Mouse (Mus musculus): Measurements from ENCODE around the gene Gabpb1. TPM values are rescaled to one million over a fixed set of nuclear protein-coding genes. Genes with fewer than 3 reads are reported as not detected.

Gene Gabpb1
- polyA plus RNA-seq, 1 experiment, result 72.3 TPM

GRCm38 (mm10) chr2:126695285-126695684 lies 19.1 kb upstream of the Gabpb1 start:
- H3K27ac ChIP-seq (ENCODE audit: insufficient read depth, low read length), result no peak overlapping the region
- no peak overlapping the region for H3K9ac ChIP-seq (ENCODE audit: low read depth, poor library complexity, severe bottlenecking)
- no peaks in the 10 kb centered on the region for H3K27me3 ChIP-seq (ENCODE audit: control insufficient read depth, insufficient read depth, low read length, poor library complexity, severe bottlenecking)
- no peaks in the 10 kb centered on the region for H3K4me1 ChIP-seq (ENCODE audit: control insufficient read depth, insufficient read depth, low read length)
- TF ChIP-seq CTCF (IDR thresholded peaks at IDR 0.05; ENCODE audit: low read depth, low read length) (no peak), EP300 (IDR thresholded peaks at IDR 0.05; ENCODE audit: insufficient read depth, low read depth, low read length) (no peak), POLR2A (IDR thresholded peaks at IDR 0.05; ENCODE audit: insufficient read depth, low read length) (no peak)
- no peaks in the 10 kb centered on the region for H3K36me3 ChIP-seq (ENCODE audit: control insufficient read depth, insufficient read depth, low read length, poor library complexity, severe bottlenecking)
- no peak overlapping the region for H3K4me3 ChIP-seq (ENCODE audit: low read depth, low read length)
- H3K9me3 ChIP-seq (replicated peaks; ENCODE audit: control insufficient read depth, insufficient read depth, low read length, poor library complexity, severe bottlenecking), result no peaks in the 10 kb centered on the region

DNA sequence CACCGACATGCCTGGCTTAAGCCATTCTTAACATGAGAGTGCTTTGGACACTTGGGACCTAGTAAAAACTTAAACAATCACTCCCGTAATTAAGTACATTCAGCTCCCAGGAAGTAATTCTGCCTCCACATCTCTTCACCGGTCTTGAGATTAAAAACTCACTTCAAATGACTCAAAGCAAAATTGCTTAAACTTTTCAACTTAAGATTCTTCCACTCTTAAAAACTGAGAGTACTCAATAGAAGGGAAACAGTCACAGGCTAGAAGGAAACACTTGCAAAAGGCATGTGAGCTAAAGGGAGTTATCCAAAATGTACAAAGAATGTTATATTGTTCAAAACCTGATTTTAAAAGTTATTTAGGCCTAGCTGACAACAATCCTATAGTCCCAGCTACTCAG lies 15.2 kb upstream of the Gabpb1 start:
- H3K27ac ChIP-seq (ENCODE audit: insufficient read depth, low read length), result no peak overlapping the region
- no peak overlapping the region for H3K4me3 ChIP-seq (ENCODE audit: low read depth, low read length)
- H3K36me3 ChIP-seq (ENCODE audit: control insufficient read depth, insufficient read depth, low read length, poor library complexity, severe bottlenecking), result no peaks in the 10 kb centered on the region
- no peaks in the 10 kb centered on the region for H3K9me3 ChIP-seq (replicated peaks; ENCODE audit: control insufficient read depth, insufficient read depth, low read length, poor library complexity, severe bottlenecking)
- no peak for TF ChIP-seq EP300 (IDR thresholded peaks at IDR 0.05; ENCODE audit: insufficient read depth, low read depth, low read length)
- TF ChIP-seq POLR2A (IDR thresholded peaks at IDR 0.05; ENCODE audit: insufficient read depth, low read length), result no peak
- no peak for TF ChIP-seq CTCF (IDR thresholded peaks at IDR 0.05; ENCODE audit: low read depth, low read length)
- H3K4me1 ChIP-seq (ENCODE audit: control insufficient read depth, insufficient read depth, low read length), result no peaks in the 10 kb centered on the region
- no peaks in the 10 kb centered on the region for H3K27me3 ChIP-seq (ENCODE audit: control insufficient read depth, insufficient read depth, low read length, poor library complexity, severe bottlenecking)
- no peak overlapping the region for H3K9ac ChIP-seq (ENCODE audit: low read depth, poor library complexity, severe bottlenecking)

DNA sequence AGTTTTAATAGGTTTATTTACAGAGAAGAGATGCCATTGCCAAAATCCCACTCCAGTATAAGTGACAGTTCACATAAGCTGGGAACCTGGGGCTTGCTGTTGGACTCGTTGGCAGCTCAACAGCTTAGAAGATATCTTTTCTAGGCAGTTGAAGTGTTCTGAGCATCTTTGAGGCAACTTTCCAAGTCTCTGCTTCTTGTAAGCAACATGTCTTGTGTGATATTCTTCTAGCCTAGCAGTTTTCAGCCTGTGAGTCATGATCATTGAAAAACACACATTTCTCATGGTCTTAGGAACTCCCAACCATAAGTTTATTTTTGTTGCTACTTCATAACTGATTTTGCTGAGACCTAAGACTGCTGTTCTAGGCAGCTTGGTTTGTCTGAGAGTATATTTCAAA lies 6.8 kb upstream of the Gabpb1 start:
- Histone ChIP-seq H3K36me3 (ENCODE audit: control insufficient read depth, insufficient read depth, low read length, poor library complexity, severe bottlenecking) (no peaks in the 10 kb centered on the region), H3K9me3 (replicated peaks; ENCODE audit: control insufficient read depth, insufficient read depth, low read length, poor library complexity, severe bottlenecking) (no peaks in the 10 kb centered on the region), H3K9ac (ENCODE audit: low read depth, poor library complexity, severe bottlenecking) (no peak overlapping the region), H3K4me1 (ENCODE audit: control insufficient read depth, insufficient read depth, low read length) (peaks cover 2% of the 10 kb centered on the region), H3K4me3 (ENCODE audit: low read depth, low read length) (no peak overlapping the region), H3K27ac (ENCODE audit: insufficient read depth, low read length) (no peak overlapping the region), H3K27me3 (ENCODE audit: control insufficient read depth, insufficient read depth, low read length, poor library complexity, severe bottlenecking) (no peaks in the 10 kb centered on the region)
- no peak for TF ChIP-seq CTCF (IDR thresholded peaks at IDR 0.05; ENCODE audit: low read depth, low read length)
- TF ChIP-seq POLR2A (IDR thresholded peaks at IDR 0.05; ENCODE audit: insufficient read depth, low read length), result no peak
- no peak for TF ChIP-seq EP300 (IDR thresholded peaks at IDR 0.05; ENCODE audit: insufficient read depth, low read depth, low read length)

DNA sequence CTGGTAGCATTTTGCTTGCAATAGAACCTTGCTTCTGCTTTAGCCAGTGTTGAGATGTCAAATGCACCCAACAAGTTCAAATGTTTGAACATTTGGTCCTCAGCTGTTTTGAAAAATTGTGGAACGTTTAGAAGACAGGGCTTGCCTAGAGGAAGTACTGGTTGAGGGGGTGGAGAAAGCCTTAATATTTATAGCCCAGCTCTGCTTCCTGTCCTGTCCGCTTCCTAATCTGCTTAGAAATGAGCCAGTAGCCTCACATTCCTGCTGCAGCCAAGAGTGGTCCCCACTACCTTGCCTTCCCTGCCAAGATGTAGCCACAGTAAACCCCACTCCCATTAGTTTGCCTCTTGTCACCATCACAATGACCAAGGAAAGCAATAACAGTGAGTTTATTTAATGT lies 6.2 kb upstream of the Gabpb1 start:
- Histone ChIP-seq H3K27me3 (ENCODE audit: control insufficient read depth, insufficient read depth, low read length, poor library complexity, severe bottlenecking) (no peaks in the 10 kb centered on the region), H3K9ac (ENCODE audit: low read depth, poor library complexity, severe bottlenecking) (no peak overlapping the region), H3K4me3 (ENCODE audit: low read depth, low read length) (no peak overlapping the region), H3K27ac (ENCODE audit: insufficient read depth, low read length) (no peak overlapping the region), H3K9me3 (replicated peaks; ENCODE audit: control insufficient read depth, insufficient read depth, low read length, poor library complexity, severe bottlenecking) (no peaks in the 10 kb centered on the region), H3K4me1 (ENCODE audit: control insufficient read depth, insufficient read depth, low read length) (peaks cover 2% of the 10 kb centered on the region), H3K36me3 (ENCODE audit: control insufficient read depth, insufficient read depth, low read length, poor library complexity, severe bottlenecking) (no peaks in the 10 kb centered on the region)
- no peak for TF ChIP-seq POLR2A (IDR thresholded peaks at IDR 0.05; ENCODE audit: insufficient read depth, low read length)
- no peak for TF ChIP-seq EP300 (IDR thresholded peaks at IDR 0.05; ENCODE audit: insufficient read depth, low read depth, low read length)
- no peak for TF ChIP-seq CTCF (IDR thresholded peaks at IDR 0.05; ENCODE audit: low read depth, low read length)

DNA sequence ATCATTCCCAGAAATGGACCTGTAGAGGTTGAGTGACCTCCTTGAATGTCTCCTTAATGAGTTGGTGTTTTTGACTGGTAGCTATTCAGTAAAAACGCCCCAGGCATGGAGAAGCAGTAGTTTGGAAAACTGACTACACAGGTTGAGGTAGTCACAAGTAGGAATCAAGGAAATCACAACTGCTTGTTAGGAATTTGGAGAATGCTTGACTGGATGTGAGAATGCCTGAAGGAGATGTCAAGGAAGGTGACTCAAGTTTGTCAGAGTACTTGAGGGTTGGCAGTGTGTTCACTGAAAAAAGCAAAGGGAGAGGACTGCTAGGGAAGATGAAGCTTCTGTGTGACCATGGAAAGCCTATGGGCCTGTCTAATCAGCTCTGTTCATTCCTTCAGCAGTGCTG lies 1.2 kb upstream of the Gabpb1 start:
- Histone ChIP-seq H3K4me1 (ENCODE audit: control insufficient read depth, insufficient read depth, low read length) (peaks cover 2% of the 10 kb centered on the region), H3K4me3 (ENCODE audit: low read depth, low read length) (no peak overlapping the region), H3K27me3 (ENCODE audit: control insufficient read depth, insufficient read depth, low read length, poor library complexity, severe bottlenecking) (no peaks in the 10 kb centered on the region), H3K36me3 (ENCODE audit: control insufficient read depth, insufficient read depth, low read length, poor library complexity, severe bottlenecking) (no peaks in the 10 kb centered on the region; the same call in 1 of the 2 replicates), H3K9ac (ENCODE audit: low read depth, poor library complexity, severe bottlenecking) (peak overlapping the region; percentile 35; the same call in 1 of the 2 replicates), H3K9me3 (replicated peaks; ENCODE audit: control insufficient read depth, insufficient read depth, low read length, poor library complexity, severe bottlenecking) (no peaks in the 10 kb centered on the region), H3K27ac (ENCODE audit: insufficient read depth, low read length) (peak overlapping the region; percentile 73)
- TF ChIP-seq EP300 (IDR thresholded peaks at IDR 0.05; ENCODE audit: insufficient read depth, low read depth, low read length) (no peak), CTCF (IDR thresholded peaks at IDR 0.05; ENCODE audit: low read depth, low read length) (no peak), POLR2A (IDR thresholded peaks at IDR 0.05; ENCODE audit: insufficient read depth, low read length) (no peak)

- H3K9me3 ChIP-seq (replicated peaks; ENCODE audit: control insufficient read depth, insufficient read depth, low read length, poor library complexity, severe bottlenecking), result no peaks in the 10 kb centered on the region
- peak overlapping the region; percentile 74 for H3K4me3 ChIP-seq (ENCODE audit: low read depth, low read length)
- H3K27ac ChIP-seq (ENCODE audit: insufficient read depth, low read length), result peak overlapping the region; percentile 79
- H3K36me3 ChIP-seq (ENCODE audit: control insufficient read depth, insufficient read depth, low read length, poor library complexity, severe bottlenecking), result no peaks in the 10 kb centered on the region; the same call in 1 of the 2 replicates
- H3K4me1 ChIP-seq (ENCODE audit: control insufficient read depth, insufficient read depth, low read length), result peaks cover 2% of the 10 kb centered on the region
- H3K27me3 ChIP-seq (ENCODE audit: control insufficient read depth, insufficient read depth, low read length, poor library complexity, severe bottlenecking), result no peaks in the 10 kb centered on the region
- peak overlapping the region; percentile 98 for H3K9ac ChIP-seq (ENCODE audit: low read depth, poor library complexity, severe bottlenecking)
- peak; percentile 80 for TF ChIP-seq POLR2A (IDR thresholded peaks at IDR 0.05; ENCODE audit: insufficient read depth, low read length)
- TF ChIP-seq EP300 (IDR thresholded peaks at IDR 0.05; ENCODE audit: insufficient read depth, low read depth, low read length), result no peak
Observed at GRCm38 (mm10) chr2:126675169-126676121, 692 bp downstream of the Gabpb1 start.

Measured in ES-Bruce4 (cell line).